Mouse (Mus musculus) E14TG2a.4 (cell line): ENCODE measurements at regions not wholly inside any gene's neighbourhood (a gene's known extent, or its start where the extent isn't known, plus 50 kb on each side); places are given as distances from the start of the nearest gene placed in this dataset.

Experiments used
- CTCF ChIP-seq: conservative IDR thresholded peaks from 2 replicates; pipeline ENCODE4 v1.5.1; 2014; ENCODE audit warnings: low read length
- NANOG ChIP-seq: IDR thresholded peaks from 2 replicates; pipeline ENCODE4 v1.6.1; 2014; ENCODE audit warnings: borderline replicate concordance, low read length, mixed read lengths
- POU5F1 ChIP-seq: IDR thresholded peaks from 2 replicates; pipeline ENCODE4 v1.6.1; 2014; ENCODE audit warnings: low read length, borderline replicate concordance

DNA sequence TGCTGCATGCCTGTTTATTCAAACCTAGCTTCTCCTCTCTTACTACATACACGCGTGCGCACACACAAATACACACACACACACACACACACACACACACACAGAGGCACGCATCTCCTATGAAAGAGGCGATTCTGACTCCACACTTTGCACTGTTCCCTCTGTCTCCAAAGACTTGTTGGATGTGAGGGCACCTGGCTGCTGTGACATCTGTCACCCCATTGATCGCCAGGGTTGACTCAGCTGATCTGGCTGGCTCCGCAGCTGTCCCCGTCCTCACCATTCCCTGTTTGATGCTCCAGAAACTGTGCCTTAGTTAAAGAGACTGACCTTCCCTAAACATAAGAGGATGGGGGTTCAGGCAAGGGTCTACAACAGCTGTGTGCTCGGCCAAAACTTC is 137.6 kb upstream of the Cmc1 start:
- no peak for TF ChIP-seq CTCF
- no peak for TF ChIP-seq NANOG
- no peak for TF ChIP-seq POU5F1
